Mouse (Mus musculus): ENCODE measurements around the gene Dpep3.

The Dpep3 gene

GRCm38 (mm10) chr8:105935863-105936603 lies 43.2 kb downstream of the Dpep3 start:
- DNase-seq (ENCODE audit: low spot score in 2 of 2) = no peak

- DNase-seq (ENCODE audit: low spot score in 2 of 2) = no peak
Observed at GRCm38 (mm10) chr8:105935105-105935504, 44.1 kb downstream of the Dpep3 start.

- no peak for DNase-seq (ENCODE audit: low spot score in 2 of 2)
Observed at GRCm38 (mm10) chr8:105933762-105934161, 45.5 kb downstream of the Dpep3 start, which contains the start of gene Ctrl. Gene Ctrl (minus strand): TSS chr8:105933862.

- DNase-seq (ENCODE audit: low spot score in 2 of 2) = no peak
Observed at GRCm38 (mm10) chr8:105932525-105932924, 46.7 kb downstream of the Dpep3 start.

- DNase-seq (ENCODE audit: low spot score in 2 of 2) = no peak
Observed at GRCm38 (mm10) chr8:105931271-105931670, 48.0 kb downstream of the Dpep3 start.

- DNase-seq (ENCODE audit: low spot score in 2 of 2) = peak in 1 of 2 experiments; percentile 76
Observed at GRCm38 (mm10) chr8:105930602-105931001, 48.6 kb downstream of the Dpep3 start.

GRCm38 (mm10) chr8:105925123-105925522 lies 54.1 kb downstream of the Dpep3 start:
- DNase-seq (ENCODE audit: low spot score in 2 of 2) = no peak
